Mouse (Mus musculus): ENCODE data around the gene Frrs1.
A peak's percentile ranks its signal among the peaks of the same experiment; 100 is the strongest.

Gene Frrs1

GRCm38 (mm10) chr3:116848099-116848498 lies 11.2 kb upstream of the Frrs1 start:
- no peak for DNase-seq (ENCODE audit: low spot score)

GRCm38 (mm10) chr3:116848936-116849335 lies 10.3 kb upstream of the Frrs1 start:
- no peak for DNase-seq (ENCODE audit: low spot score)

- no peak for DNase-seq (ENCODE audit: low spot score)
These were observed 8.9 kb upstream of the Frrs1 start for GRCm38 (mm10) chr3:116850376-116850775.

- no peak for DNase-seq (ENCODE audit: low spot score)
These were observed 6.8 kb upstream of the Frrs1 start for GRCm38 (mm10) chr3:116852421-116852820.

- no peak for DNase-seq (ENCODE audit: low spot score)
These were observed 1.7 kb upstream of the Frrs1 start for GRCm38 (mm10) chr3:116857611-116858010.

- DNase-seq (ENCODE audit: low spot score) = no peak
These were observed 488 bp downstream of the Frrs1 start for GRCm38 (mm10) chr3:116859752-116860151.

GRCm38 (mm10) chr3:116860333-116861222 lies 1.3 kb downstream of the Frrs1 start:
- no peak for DNase-seq (ENCODE audit: low spot score)

GRCm38 (mm10) chr3:116861223-116861539 lies 1.9 kb downstream of the Frrs1 start:
- DNase-seq (ENCODE audit: low spot score) = no peak

GRCm38 (mm10) chr3:116861540-116862067 lies 2.3 kb downstream of the Frrs1 start:
- peak; percentile 44 for DNase-seq (ENCODE audit: low spot score)

GRCm38 (mm10) chr3:116862621-116863020 lies 3.4 kb downstream of the Frrs1 start:
- DNase-seq (ENCODE audit: low spot score) = no peak

- DNase-seq (ENCODE audit: low spot score) = no peak
These were observed 5.2 kb downstream of the Frrs1 start for GRCm38 (mm10) chr3:116864421-116864820.

- no peak for DNase-seq (ENCODE audit: low spot score)
These were observed 6.0 kb downstream of the Frrs1 start for GRCm38 (mm10) chr3:116865199-116865636.

- DNase-seq (ENCODE audit: low spot score) = no peak
These were observed 11.1 kb downstream of the Frrs1 start for GRCm38 (mm10) chr3:116870372-116870771.

GRCm38 (mm10) chr3:116882221-116882960 lies 23.1 kb downstream of the Frrs1 start:
- DNase-seq (ENCODE audit: low spot score) = no peak

- DNase-seq (ENCODE audit: low spot score) = no peak
These were observed 25.7 kb downstream of the Frrs1 start for GRCm38 (mm10) chr3:116884941-116885340.

GRCm38 (mm10) chr3:116889358-116889757 lies 30.1 kb downstream of the Frrs1 start:
- no peak for DNase-seq (ENCODE audit: low spot score)

GRCm38 (mm10) chr3:116890576-116890975 lies 31.3 kb downstream of the Frrs1 start:
- no peak for DNase-seq (ENCODE audit: low spot score)

- no peak for DNase-seq (ENCODE audit: low spot score)
These were observed 32.4 kb downstream of the Frrs1 start for GRCm38 (mm10) chr3:116891436-116892205.

GRCm38 (mm10) chr3:116892206-116892563 lies 32.9 kb downstream of the Frrs1 start:
- no peak for DNase-seq (ENCODE audit: low spot score)

- DNase-seq (ENCODE audit: low spot score) = no peak
These were observed 33.6 kb downstream of the Frrs1 start for GRCm38 (mm10) chr3:116892872-116893271.

- peak; percentile 22 for DNase-seq (ENCODE audit: low spot score)
These were observed 44.9 kb downstream of the Frrs1 start for GRCm38 (mm10) chr3:116904158-116904557.

- DNase-seq (ENCODE audit: low spot score) = no peak
These were observed 46.6 kb downstream of the Frrs1 start for GRCm38 (mm10) chr3:116905898-116906297.
